Mouse (Mus musculus): Measurements from ENCODE around the gene Piga.

Gene Piga

DNA sequence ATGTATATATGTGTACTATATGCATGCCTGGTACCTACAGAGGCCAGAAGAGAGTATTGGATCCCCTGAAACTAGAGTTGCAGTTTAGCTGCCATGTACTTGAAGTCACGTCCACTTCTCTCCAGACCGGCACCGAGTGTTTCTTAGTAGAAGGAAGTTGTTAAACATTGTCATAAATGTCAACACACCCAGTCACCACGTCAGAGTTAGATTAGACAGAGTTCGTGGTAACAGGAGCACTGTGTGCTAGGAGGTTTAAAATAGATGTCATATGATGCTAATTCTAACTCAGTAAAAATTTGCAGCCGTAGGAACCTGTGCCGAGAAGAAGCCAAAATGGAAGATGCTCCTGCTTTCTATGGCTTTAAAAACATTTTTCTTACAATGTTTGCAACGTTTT is 17.1 kb downstream of the Piga start, which contains the start of gene Asb11:
Gene Asb11, plus strand, starts transcription at position 286 of the 400 bp plus-strand sequence.
- no peak for DNase-seq

DNA sequence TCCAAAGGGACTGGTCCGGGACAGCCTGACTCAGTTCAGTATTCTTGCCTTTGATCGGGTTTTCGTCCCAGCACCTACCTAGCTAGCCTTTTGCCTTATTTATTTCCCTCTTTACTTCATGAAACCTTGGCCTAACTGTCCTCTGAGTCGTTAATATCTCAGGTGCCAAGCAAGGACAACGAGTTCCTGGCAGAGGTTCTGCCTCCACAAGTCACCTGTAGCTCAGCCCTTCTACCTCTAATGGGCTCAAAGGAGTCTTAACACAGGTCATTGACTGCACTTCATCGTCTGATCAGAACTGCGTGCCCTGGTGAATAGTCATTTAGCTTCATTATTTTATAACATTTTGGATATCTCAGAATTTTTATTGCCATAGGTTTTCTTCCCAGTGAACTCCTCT is 19.9 kb downstream of the Piga start:
- DNase-seq, result no peak

DNA sequence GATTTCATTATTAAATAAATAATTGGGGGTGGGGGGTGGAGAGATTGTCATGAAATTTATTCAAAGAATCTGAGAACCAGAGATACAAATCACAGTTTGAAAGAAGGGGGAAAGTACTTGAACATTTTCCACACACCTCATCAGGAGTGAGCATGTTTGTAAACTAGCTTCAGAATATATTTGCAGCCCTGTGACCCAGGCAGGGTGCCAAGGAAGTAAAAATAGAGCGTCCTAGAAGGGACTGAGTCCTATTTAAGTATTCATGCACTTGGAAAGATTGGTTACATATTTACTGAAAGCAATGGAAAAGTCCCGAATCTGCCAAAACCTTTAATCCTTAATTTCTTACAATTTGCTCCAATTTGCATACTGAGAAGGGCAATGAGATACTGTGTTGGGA is 20.6 kb downstream of the Piga start:
- peak in 1 of 2 experiments; percentile 25 for DNase-seq

DNA sequence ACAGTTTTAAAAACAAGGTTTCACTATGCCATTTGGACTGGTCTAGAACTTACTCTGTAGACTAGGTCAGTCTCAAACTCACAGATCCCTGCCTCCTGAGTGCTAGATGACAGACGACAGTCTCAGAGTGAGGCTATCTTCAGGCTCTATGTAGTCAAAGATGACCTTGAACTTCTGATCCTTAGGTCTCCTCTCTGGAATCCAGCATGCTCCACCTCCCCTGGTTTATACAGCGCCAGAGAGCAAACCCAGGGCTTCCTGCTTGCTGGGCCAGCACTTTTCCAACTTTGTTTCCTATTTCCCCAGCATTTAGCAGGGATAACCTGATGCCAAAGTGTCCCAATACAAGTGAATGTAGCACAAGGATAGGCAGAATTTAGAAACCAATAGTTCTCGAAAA is 21.1 kb downstream of the Piga start:
- DNase-seq, result no peak

DNA sequence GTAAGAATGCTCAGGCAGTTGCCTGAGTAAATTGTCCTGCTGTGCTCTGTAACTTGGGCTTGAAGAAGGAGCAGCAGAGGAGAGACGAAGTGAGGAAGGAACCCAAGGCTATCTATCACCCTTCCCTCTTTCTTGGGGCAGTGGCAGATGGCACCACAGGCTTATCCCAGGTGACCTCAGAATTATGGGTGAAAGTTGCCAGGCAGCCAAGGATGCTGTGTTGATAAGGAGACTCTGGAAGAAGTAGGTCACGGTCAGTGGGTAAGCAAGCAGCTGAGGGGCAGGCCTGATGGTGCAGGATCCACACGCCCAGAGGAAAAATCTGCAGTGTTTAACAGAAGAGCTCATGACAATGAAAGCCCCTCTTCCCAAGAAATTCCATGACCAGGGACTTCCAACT is 21.7 kb downstream of the Piga start:
- no peak for DNase-seq

DNA sequence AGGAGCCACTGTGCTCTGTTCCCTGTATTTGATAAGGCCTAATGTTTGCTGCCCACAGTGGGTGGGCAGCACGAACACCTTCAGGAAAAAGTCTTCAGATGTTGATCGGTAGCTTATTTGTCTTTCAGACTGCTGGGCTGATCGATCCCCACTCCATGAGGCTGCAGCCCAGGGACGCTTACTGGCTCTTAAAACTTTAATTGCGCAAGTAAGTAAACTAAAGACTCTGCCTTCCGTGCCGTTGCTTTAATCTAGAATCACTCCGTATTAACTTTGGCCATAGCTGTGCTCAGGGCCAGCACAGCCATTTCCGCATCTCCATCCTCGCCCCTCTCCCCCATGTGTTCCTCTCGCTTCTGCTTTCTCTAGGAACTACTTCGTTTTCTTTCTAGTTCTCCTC is 26.0 kb downstream of the Piga start:
- no peak for DNase-seq

DNA sequence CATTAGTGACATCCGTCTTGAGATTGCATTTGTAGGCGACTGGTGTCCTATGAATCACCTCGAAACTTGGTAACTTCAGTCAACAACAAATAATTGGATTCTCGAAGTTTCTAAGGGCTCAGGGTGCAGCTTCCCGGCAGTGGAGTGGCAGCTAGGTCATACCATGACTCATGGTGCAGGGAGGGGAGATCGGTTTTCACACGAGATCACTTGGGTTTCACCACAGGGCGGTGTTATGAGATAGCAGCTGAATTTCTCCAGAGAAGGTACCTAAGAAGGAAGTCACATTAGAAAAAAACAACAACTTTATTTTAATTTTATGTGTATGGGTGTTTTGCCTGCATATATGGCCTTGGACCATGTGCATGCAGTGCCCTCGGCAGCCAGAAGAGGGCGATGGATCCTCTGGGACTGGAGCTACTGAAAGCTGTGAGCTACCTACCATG is 26.5 kb downstream of the Piga start:
- peak in 1 of 2 experiments; percentile 7 for DNase-seq

DNA sequence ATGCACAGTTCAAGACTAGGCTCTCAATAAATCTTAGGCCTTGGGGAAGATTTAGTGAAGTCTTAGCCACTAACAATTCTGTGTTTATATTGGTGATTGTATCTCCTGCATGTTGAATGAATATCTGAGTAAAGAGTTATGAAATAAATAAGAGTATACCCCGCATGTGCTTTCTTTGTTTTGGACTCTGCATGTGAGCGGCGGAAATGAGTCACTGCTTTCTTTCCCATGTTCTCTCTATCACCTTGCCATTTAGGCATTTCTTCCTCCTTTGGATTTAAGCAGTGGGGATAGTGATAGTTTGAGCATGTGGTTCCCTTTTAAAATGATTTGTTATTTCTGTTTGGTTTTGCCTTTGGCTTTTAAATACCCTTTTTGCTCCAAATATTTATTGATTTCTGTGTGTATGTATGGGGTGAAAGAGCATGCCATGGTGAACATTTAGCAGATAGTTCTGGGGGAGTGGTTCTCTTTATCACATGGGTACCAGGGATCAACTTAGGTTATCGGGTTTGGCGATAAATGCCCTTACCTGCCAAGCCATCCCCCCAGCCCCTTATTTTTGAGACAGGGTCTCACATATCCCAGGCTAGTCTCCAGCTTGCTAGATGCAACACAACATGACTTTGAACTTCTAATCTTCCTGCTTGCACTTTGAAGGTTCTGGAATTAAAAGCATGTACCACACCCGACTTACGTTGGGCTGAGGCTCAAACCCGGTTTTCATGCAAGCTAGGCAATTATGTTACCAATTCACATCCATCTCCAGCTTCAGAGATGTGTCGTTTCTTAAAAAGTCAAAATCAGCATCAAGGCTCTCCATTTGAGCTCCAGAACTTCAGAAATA is 27.5 kb downstream of the Piga start:
- DNase-seq, result no peak

DNA sequence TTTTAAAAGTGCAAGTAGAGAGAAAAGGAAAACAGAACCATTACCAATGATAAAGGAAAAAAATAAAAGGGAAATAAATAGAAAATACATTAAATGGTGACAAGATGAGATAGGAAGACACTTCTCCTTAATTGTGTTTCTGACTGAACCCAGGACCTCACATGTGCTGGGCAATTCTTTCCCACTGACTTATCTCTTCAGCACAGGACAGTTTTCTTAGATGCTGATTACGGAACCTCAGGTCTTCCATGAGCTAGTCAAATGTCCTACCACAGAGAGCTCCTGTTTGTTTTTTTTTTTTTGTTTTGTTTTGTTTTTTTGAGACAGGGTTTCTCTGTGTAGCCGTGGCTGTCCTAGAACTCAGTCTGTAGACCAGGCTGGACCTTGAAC is 28.1 kb downstream of the Piga start:
- DNase-seq, result no peak

DNA sequence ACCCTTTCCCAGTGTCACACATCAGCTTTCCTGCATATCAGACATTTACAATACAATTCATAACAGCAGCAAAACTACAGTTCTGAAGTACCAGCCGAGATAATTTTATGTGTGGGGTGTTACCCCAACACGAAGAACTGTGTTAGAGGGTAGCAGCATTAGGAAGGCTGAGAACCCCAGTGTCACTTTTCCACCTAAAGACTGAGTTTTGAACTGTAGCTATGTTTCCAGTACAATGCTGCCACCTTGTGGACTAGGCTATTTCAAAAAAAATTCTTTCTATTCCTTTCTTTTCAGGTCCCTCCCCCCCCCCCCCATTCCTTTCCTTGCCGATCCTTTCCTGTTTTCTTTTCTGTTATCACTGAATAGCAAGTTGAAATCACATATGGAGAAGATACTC is 29.6 kb downstream of the Piga start:
- peak in 1 of 2 experiments; percentile 33 for DNase-seq

DNA sequence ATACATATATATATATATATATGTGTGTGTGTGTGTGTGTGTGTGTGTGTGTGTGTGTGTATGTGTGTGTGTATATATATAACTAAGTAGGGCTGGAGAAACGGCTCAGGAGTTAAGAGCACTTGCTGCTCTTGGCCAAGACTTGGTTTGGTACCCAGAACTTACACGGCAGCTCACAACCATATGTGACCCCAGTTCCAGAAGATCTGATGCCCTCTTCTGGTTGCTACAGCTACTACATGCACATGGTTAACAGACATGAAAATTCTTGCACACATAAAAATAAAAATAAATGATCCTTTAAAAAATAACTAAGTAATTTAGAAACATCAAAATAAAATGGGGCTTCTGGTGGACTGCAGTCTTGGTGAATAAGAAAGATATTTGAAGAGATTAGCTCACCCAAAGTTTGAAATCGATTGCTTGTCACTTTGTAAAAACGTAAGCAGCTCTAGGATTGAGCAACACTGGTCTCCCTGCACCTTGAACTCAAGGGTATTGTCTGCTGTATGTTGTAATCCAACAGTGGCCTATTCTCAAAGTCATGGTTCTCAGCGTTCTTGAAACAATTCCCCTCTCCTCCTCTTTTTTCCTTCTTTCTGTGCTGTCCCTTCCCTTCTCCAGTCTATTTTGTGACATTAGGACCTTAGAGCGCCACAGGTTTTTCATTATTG is 39.8 kb downstream of the Piga start:
- no peak for DNase-seq
